Mouse (Mus musculus): ENCODE measurements around the gene Borcs8.

DNA sequence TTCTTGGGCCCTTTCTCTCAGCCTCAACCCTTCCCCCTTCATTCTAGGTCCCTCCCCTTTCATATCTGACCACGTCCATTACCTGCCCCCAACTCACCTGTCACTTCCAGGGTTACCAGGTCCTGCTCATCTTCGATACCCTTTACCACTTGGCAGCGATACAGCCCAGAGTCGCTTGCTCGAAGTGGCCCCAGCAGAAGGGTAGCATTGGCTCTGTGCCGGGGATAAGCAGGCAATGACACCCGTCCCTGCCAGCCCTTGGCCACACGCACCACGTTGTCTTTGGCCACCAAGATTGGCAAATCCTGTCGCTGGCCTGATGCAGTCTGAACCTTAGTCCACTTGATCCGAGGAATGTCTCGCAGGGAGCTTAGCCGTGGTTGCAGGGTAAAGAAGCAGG lies 24.4 kb upstream of the Borcs8 start:
- TF ChIP-seq GATA1 (IDR thresholded peaks at IDR 0.05; ENCODE audit: borderline replicate concordance, low read length): no peak
- TF ChIP-seq FLI1 (IDR thresholded peaks at IDR 0.05; ENCODE audit: low read length): no peak

Measured in megakaryocyte, embryonic 14.5 days (primary cell).